Mouse (Mus musculus) ES-E14 (cell line): ENCODE data around the gene Cct8.

Experiments used
- HCFC1 ChIP-seq: IDR thresholded peaks from 2 replicates; pipeline ENCODE4 v1.6.1; 2012; ENCODE audit warnings: low read length, inconsistent platforms, borderline replicate concordance; ENCODE audit not compliant: insufficient read depth
- MAFK ChIP-seq: IDR thresholded peaks from 2 replicates; pipeline ENCODE4 v1.6.1; 2014; ENCODE audit warnings: mild to moderate bottlenecking, low read depth, low read length, inconsistent platforms; ENCODE audit not compliant: insufficient read depth
- ZC3H11A ChIP-seq: IDR thresholded peaks from 2 replicates; pipeline ENCODE4 v1.6.1; 2012; ENCODE audit warnings: low read depth, mild to moderate bottlenecking, inconsistent platforms, low read length, borderline replicate concordance

- TF ChIP-seq HCFC1: no peak
- TF ChIP-seq MAFK: no peak
- no peak for TF ChIP-seq ZC3H11A
Observed at GRCm38 (mm10) chr16:87445110-87445509, 50.6 kb downstream of the Cct8 start.
